Mouse (Mus musculus) testis, postnatal 14 days (tissue): ENCODE data around the gene Ankrd60.
A peak's percentile ranks its signal among the peaks of the same experiment; 100 is the strongest.

Source experiments
- DNase-seq: peaks from one replicate; pipeline ENCODE4 v3.0.0; 2021; ENCODE audit warnings: low spot score

The Ankrd60 gene

GRCm38 (mm10) chr2:173577669-173578557 is at the start of gene Ankrd60:
Ankrd60 (minus strand) TSS chr2:173578365.
- DNase-seq: no peak

GRCm38 (mm10) chr2:173625786-173626185 is 47.6 kb upstream of the Ankrd60 start:
- DNase-seq: no peak

- DNase-seq: no peak
These were observed 46.5 kb upstream of the Ankrd60 start for GRCm38 (mm10) chr2:173624667-173625066.

- no peak for DNase-seq
These were observed 44.0 kb upstream of the Ankrd60 start for GRCm38 (mm10) chr2:173622173-173622601.

GRCm38 (mm10) chr2:173620645-173621044 is 42.5 kb upstream of the Ankrd60 start:
- DNase-seq: no peak

GRCm38 (mm10) chr2:173619132-173619531 is 41.0 kb upstream of the Ankrd60 start:
- DNase-seq: no peak

- DNase-seq: no peak
These were observed 38.0 kb upstream of the Ankrd60 start for GRCm38 (mm10) chr2:173616156-173616555.

GRCm38 (mm10) chr2:173615378-173616081 is 37.4 kb upstream of the Ankrd60 start:
- no peak for DNase-seq

GRCm38 (mm10) chr2:173608020-173608958 is 30.1 kb upstream of the Ankrd60 start:
- no peak for DNase-seq

- DNase-seq: no peak
These were observed 28.2 kb upstream of the Ankrd60 start for GRCm38 (mm10) chr2:173606415-173606804.

GRCm38 (mm10) chr2:173605713-173606414 is 27.7 kb upstream of the Ankrd60 start:
- DNase-seq: no peak

- no peak for DNase-seq
These were observed 23.7 kb upstream of the Ankrd60 start for GRCm38 (mm10) chr2:173601861-173602260.

GRCm38 (mm10) chr2:173595374-173595781 is 17.2 kb upstream of the Ankrd60 start:
- DNase-seq: no peak

GRCm38 (mm10) chr2:173594313-173595063 is 16.3 kb upstream of the Ankrd60 start:
- no peak for DNase-seq

GRCm38 (mm10) chr2:173593841-173594240 is 15.7 kb upstream of the Ankrd60 start:
- DNase-seq: no peak

GRCm38 (mm10) chr2:173592781-173593180 is 14.6 kb upstream of the Ankrd60 start:
- DNase-seq: no peak

GRCm38 (mm10) chr2:173587411-173587810 is 9.2 kb upstream of the Ankrd60 start:
- no peak for DNase-seq

- DNase-seq: peak; percentile 80
These were observed 8.2 kb upstream of the Ankrd60 start for GRCm38 (mm10) chr2:173586118-173586968.

GRCm38 (mm10) chr2:173585387-173586117 is 7.4 kb upstream of the Ankrd60 start:
- peak; percentile 61 for DNase-seq
